Comparison of ENCODE assay signal across 23 mouse cellular contexts in the genomic region with DNA sequence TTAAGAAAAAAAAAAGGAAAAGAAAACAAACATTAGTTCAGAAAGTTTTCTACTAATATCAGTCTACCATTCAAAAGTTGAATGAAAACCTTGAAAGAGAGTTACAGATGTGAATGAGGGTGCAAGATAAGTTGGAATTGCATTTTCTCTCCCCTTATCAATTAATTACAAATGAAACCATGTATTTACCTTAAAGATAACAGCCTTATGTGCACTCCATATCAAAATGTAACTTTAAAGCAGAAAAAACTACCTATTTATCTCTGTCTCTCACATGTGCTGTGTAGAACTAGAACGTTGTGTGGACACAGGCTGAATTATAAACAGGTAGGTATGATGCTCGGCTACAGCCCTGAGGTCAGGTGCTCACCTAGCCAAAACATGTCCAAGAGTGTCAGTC. TPM values are rescaled to one million over a fixed set of nuclear protein-coding genes. Genes with fewer than 3 reads are reported as not detected.
DNase-seq lines count a peak whose midpoint lies in the region; ATAC-seq and TF ChIP-seq lines count a peak whose summit lies in the region.
"Had no signal": no experiment of that assay in that cellular context is flagged by ENCODE, and none has a peak within 500 bp of the region (broad histone marks: within the 10 kb centered on the region; RNA-seq: fewer than 3 reads in every experiment).

No protein-coding gene starts in this region.

- H3K27me3 ChIP-seq in testis, adult 2 months (ENCODE audit: control insufficient read depth, insufficient read depth, low read length) = no peaks in the 10 kb centered on the region
- H3K27me3 ChIP-seq in liver, embryonic 12.5 days (replicated peaks) = no peaks in the 10 kb centered on the region
- H3K27me3 ChIP-seq in liver, postnatal 0 days (ENCODE audit: insufficient read depth, low read length) = no peaks in the 10 kb centered on the region
- H3K27me3 ChIP-seq in forebrain, embryonic 13.5 days = no peaks in the 10 kb centered on the region
- H3K27me3 ChIP-seq: heart, embryonic 15.5 days had no signal

- H3K4me3 ChIP-seq in testis, adult 2 months (ENCODE audit: control insufficient read depth, low read depth, low read length) = peak overlapping the region; percentile 11; the same call in 1 of the 2 replicates
- H3K4me3 ChIP-seq in liver, embryonic 12.5 days = no peak overlapping the region
- H3K4me3 ChIP-seq in liver, postnatal 0 days (ENCODE audit: low read depth, low read length) = no peak overlapping the region
- H3K4me3 ChIP-seq in forebrain, embryonic 13.5 days = no peak overlapping the region
- H3K4me3 ChIP-seq in layer of hippocampus, adult 2 months = no peak overlapping the region
- H3K4me3 ChIP-seq: forebrain, embryonic 10.5 days; heart, embryonic 15.5 days had no signal

- no peak overlapping the region for H3K9ac ChIP-seq in liver, embryonic 12.5 days
- H3K9ac ChIP-seq in liver, postnatal 0 days (replicated peaks) = no peak overlapping the region
- no peak overlapping the region for H3K9ac ChIP-seq in forebrain, embryonic 13.5 days
- H3K9ac ChIP-seq: heart, embryonic 15.5 days had no signal

- H3K4me1 ChIP-seq in testis, adult 2 months (ENCODE audit: control insufficient read depth, insufficient read depth, low read length) = no peaks in the 10 kb centered on the region; the same call in 1 of the 2 replicates
- peaks cover 51% of the 10 kb centered on the region for H3K4me1 ChIP-seq in liver, embryonic 12.5 days
- peaks cover 4% of the 10 kb centered on the region; the same call in 1 of the 2 replicates for H3K4me1 ChIP-seq in liver, postnatal 0 days (ENCODE audit: insufficient read depth)
- H3K4me1 ChIP-seq in forebrain, embryonic 13.5 days = peaks cover 38% of the 10 kb centered on the region

- TF ChIP-seq POLR2A in testis, adult 2 months (IDR thresholded peaks at IDR 0.05; ENCODE audit: control insufficient read depth, low read depth, low read length) = no peak

- WGBS in liver, embryonic 12.5 days (ENCODE audit: insufficient replicate concordance) = 34% methylated on average over 2 of the region's 2 CpGs
- 45% methylated on average over 2 of the region's 2 CpGs for WGBS in liver, postnatal 0 days (ENCODE audit: insufficient replicate concordance)
- WGBS in forebrain, embryonic 13.5 days = 92% methylated on average over 2 of the region's 2 CpGs

- ATAC-seq in liver, embryonic 12.5 days = peak; percentile 82
- peak; percentile 45 for ATAC-seq in liver, postnatal 0 days
- ATAC-seq in forebrain, embryonic 13.5 days = no peak
- ATAC-seq: forebrain, embryonic 16.5 days; hindbrain, embryonic 16.5 days; lung, postnatal 0 days had no signal

- no peaks in the 10 kb centered on the region; the same call in 1 of the 2 replicates for H3K36me3 ChIP-seq in testis, adult 2 months (ENCODE audit: control insufficient read depth, insufficient read depth, low read length)
- no peaks in the 10 kb centered on the region for H3K36me3 ChIP-seq in liver, embryonic 12.5 days
- H3K36me3 ChIP-seq in liver, postnatal 0 days (replicated peaks; ENCODE audit: insufficient read depth, low read length) = no peaks in the 10 kb centered on the region
- no peaks in the 10 kb centered on the region for H3K36me3 ChIP-seq in forebrain, embryonic 13.5 days (ENCODE audit: poor library complexity, severe bottlenecking)
- H3K36me3 ChIP-seq: heart, embryonic 15.5 days had no signal

- no peak overlapping the region for H3K27ac ChIP-seq in testis, adult 2 months (ENCODE audit: control insufficient read depth, insufficient read depth, low read depth, low read length)
- no peak overlapping the region for H3K27ac ChIP-seq in liver, embryonic 12.5 days
- H3K27ac ChIP-seq in liver, postnatal 0 days (ENCODE audit: low read depth) = no peak overlapping the region
- no peak overlapping the region for H3K27ac ChIP-seq in forebrain, embryonic 13.5 days
- H3K27ac ChIP-seq in layer of hippocampus, adult 2 months = no peak overlapping the region
- H3K27ac ChIP-seq: forebrain, embryonic 10.5 days; heart, embryonic 15.5 days had no signal

- DNase-seq in testis, postnatal 14 days (ENCODE audit: low spot score) = no peak
- no peak for DNase-seq in liver, postnatal 0 days
- DNase-seq in left cerebral cortex, adult 18-20 months (ENCODE audit: low spot score in 2 of 2) = no peak
- DNase-seq in layer of hippocampus, adult 2 months (ENCODE audit: low spot score in 2 of 2) = no peak
- DNase-seq: adrenal gland, postnatal 14 days; cerebellum, adult 2 months; cerebellum, postnatal 14 days; gastrocnemius, postnatal 10 days; kidney, adult 2 months; kidney, postnatal 4 days; layer of hippocampus, adult 9-11 months; lung, postnatal 4 days; midbrain, embryonic 14.5 days; right cerebral cortex, postnatal 14 days; thymus, postnatal 36 days had no signal

- no peak for TF ChIP-seq CTCF in testis, adult 2 months (IDR thresholded peaks at IDR 0.05; ENCODE audit: control insufficient read depth, insufficient read depth, insufficient replicate concordance, low read depth, low read length)
- no peak for TF ChIP-seq CTCF in liver, postnatal 0 days (IDR thresholded peaks at IDR 0.05; ENCODE audit: low read depth)
- no peak for TF ChIP-seq CTCF in layer of hippocampus, adult 2 months (conservative IDR thresholded peaks at IDR 0.05)

- no peaks in the 10 kb centered on the region for H3K9me3 ChIP-seq in liver, embryonic 12.5 days (replicated peaks)
- no peaks in the 10 kb centered on the region for H3K9me3 ChIP-seq in liver, postnatal 0 days (ENCODE audit: low read length)
- no peaks in the 10 kb centered on the region for H3K9me3 ChIP-seq in forebrain, embryonic 13.5 days (replicated peaks)
- H3K9me3 ChIP-seq: forebrain, embryonic 10.5 days; heart, embryonic 15.5 days had no signal

- peak; percentile 93 for TF ChIP-seq EP300 in liver, postnatal 0 days (IDR thresholded peaks at IDR 0.05; ENCODE audit: low read depth)

- H3K4me2 ChIP-seq in liver, embryonic 12.5 days = 0 out of 2 replicates have a peak overlapping the region, but pooled peaks have one; percentile 1
- no peak overlapping the region for H3K4me2 ChIP-seq in liver, postnatal 0 days (ENCODE audit: low read depth, low read length)
- no peak overlapping the region for H3K4me2 ChIP-seq in forebrain, embryonic 13.5 days
- H3K4me2 ChIP-seq: heart, embryonic 15.5 days had no signal

RNA-seq across cellular contexts. Expression of a gene that starts 40.5 kb away (rescaled TPM):
- polyA plus RNA-seq in testis, adult 2 months (2012; rRNA removed) = 32.1 and 35.1 TPM in 2 replicates
- 8.3 and 8.7 TPM in 2 replicates for polyA plus RNA-seq in liver, embryonic 12.5 days (2016; fragmentation: Nextera tagmentation; extraction: Ambion mirVana)
- 4.3 and 4.8 TPM in 2 replicates for polyA plus RNA-seq in liver, postnatal 0 days (2015; fragmentation: Nextera tagmentation; extraction: Ambion mirVana)
- 10 to 100 TPM; 19.6 to 20.6 TPM for total RNA-seq in left cerebral cortex, adult 18-20 months (2021)
- 13.8 and 15.6 TPM in 2 replicates for polyA plus RNA-seq in forebrain, embryonic 13.5 days (2015; fragmentation: Nextera tagmentation; extraction: Ambion mirVana)
- total RNA-seq in layer of hippocampus, adult 2 months (2021) = 10 to 100 TPM; 15.7 to 17.7 TPM
